Mouse (Mus musculus): ENCODE measurements around the gene Foxn2. TPM values are rescaled to one million over a fixed set of nuclear protein-coding genes. Genes with fewer than 3 reads are reported as not detected.
"Not testable (repeated sequence)": the region's sequence is repeated elsewhere in the genome, so short reads cannot be mapped to it uniquely, and the experiment has no call there.

Gene Foxn2
- polyA plus RNA-seq, 1 experiment from 2014 or later: 11.5 TPM

DNA sequence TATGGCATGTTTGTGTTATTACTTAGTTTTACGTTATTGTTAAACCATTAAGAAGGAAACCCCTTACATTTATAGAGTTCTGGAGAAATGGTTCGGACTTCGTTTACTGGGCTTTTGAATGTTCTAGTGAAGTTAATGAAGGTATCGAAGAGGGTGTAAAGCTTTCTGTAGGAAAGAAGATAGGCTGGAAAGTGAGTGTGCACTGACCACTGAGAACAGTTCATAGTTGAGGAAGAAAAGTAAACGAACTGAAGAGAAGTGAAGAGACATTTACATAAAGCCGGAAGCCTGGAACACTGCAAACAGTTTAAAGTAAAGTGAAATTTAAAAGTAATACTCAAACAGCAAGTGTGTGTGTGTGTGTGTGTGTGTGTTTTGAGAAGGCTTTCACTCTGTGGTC lies 2.1 kb downstream of the Foxn2 start:
- Histone ChIP-seq H3K27me3 (peaks cover 7% of the 10 kb centered on the region; the same call in 1 of the 2 replicates), H3K4me2 (0 out of 2 replicates have a peak overlapping the region, but pooled peaks have one; percentile 3), H3K9me3 (replicated peaks) (no peaks in the 10 kb centered on the region), H3K4me1 (peaks cover 11% of the 10 kb centered on the region), H3K27ac (no peak overlapping the region), H3K4me3 (no peak overlapping the region), H3K36me3 (ENCODE audit: poor library complexity, severe bottlenecking) (no peaks in the 10 kb centered on the region), H3K9ac (no peak overlapping the region)
- ATAC-seq: no peak
- WGBS: 78% methylated on average over 6 of the region's 6 CpGs

DNA sequence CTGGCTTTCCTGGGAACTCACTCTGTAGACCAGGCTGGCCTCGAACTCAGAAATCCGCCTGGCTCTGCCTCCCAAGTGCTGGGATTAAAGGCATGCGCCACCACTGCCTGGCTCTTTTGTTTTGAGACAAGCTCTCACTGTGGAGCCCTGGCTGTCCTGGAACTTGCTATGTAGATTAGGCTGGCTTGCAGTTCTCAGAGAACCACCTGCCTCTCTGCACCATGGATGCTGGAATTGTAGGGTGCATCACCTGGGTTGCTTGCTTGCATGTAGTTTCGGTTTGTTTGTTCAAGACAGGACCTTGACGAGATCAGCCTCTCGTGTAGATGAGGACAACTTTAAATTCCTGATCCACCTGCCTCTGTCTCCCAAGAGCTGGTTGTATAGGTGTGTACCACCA lies 2.7 kb downstream of the Foxn2 start:
- Histone ChIP-seq H3K36me3 (ENCODE audit: poor library complexity, severe bottlenecking) (no peaks in the 10 kb centered on the region), H3K27ac (no peak overlapping the region), H3K9ac (no peak overlapping the region), H3K9me3 (replicated peaks) (no peaks in the 10 kb centered on the region), H3K4me1 (peaks cover 12% of the 10 kb centered on the region), H3K27me3 (peaks cover 7% of the 10 kb centered on the region; the same call in 1 of the 2 replicates), H3K4me3 (no peak overlapping the region), H3K4me2 (0 out of 2 replicates have a peak overlapping the region, but pooled peaks have one; percentile 3)
- WGBS: 83% methylated on average over 6 of the region's 6 CpGs
- ATAC-seq: no peak

DNA sequence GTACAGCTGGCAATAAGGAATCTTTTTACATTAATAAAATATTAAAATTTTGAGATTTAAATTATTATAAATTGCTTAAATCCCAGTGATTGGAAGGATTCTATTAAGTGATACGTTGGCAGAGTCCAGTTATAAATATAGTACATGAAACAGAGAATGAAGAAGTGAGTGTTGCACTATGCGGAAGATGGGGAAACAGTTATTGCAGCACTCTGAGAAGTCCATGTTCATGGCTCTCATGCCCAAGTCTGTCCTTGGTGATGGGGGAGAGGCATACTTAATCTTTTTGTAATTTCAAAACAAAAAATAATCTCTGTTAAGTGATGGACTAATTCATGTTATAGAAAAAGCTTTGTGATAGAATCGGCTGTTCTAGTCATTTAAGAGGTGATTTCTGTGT lies 17.6 kb downstream of the Foxn2 start:
- no peaks in the 10 kb centered on the region for H3K4me1 ChIP-seq
- H3K9ac ChIP-seq: no peak overlapping the region
- 0 out of 2 replicates have a peak, but pooled peaks cover 6% of the 10 kb centered on the region for H3K36me3 ChIP-seq (ENCODE audit: poor library complexity, severe bottlenecking)
- ATAC-seq: no peak
- no peak overlapping the region for H3K27ac ChIP-seq
- H3K27me3 ChIP-seq: no peaks in the 10 kb centered on the region
- H3K9me3 ChIP-seq (replicated peaks): no peaks in the 10 kb centered on the region
- H3K4me3 ChIP-seq: no peak overlapping the region
- 98% methylated on average over 3 of the region's 3 CpGs for WGBS
- no peak overlapping the region for H3K4me2 ChIP-seq

GRCm38 (mm10) chr17:88459516-88459915 lies 19.0 kb downstream of the Foxn2 start:
- no peak for ATAC-seq
- H3K36me3 ChIP-seq (ENCODE audit: poor library complexity, severe bottlenecking): 0 out of 2 replicates have a peak, but pooled peaks cover 7% of the 10 kb centered on the region
- no peaks in the 10 kb centered on the region for H3K9me3 ChIP-seq (replicated peaks)
- H3K9ac ChIP-seq: no peak overlapping the region
- 77% methylated on average over 2 of the region's 2 CpGs for WGBS
- no peaks in the 10 kb centered on the region for H3K4me1 ChIP-seq
- H3K4me2 ChIP-seq: no peak overlapping the region
- H3K27me3 ChIP-seq: no peaks in the 10 kb centered on the region
- H3K27ac ChIP-seq: no peak overlapping the region
- no peak overlapping the region for H3K4me3 ChIP-seq

GRCm38 (mm10) chr17:88459916-88460901 lies 19.7 kb downstream of the Foxn2 start:
- Histone ChIP-seq H3K27me3 (no peaks in the 10 kb centered on the region), H3K4me2 (no peak overlapping the region), H3K4me3 (no peak overlapping the region), H3K27ac (no peak overlapping the region), H3K36me3 (ENCODE audit: poor library complexity, severe bottlenecking) (0 out of 2 replicates have a peak, but pooled peaks cover 7% of the 10 kb centered on the region), H3K9ac (no peak overlapping the region), H3K9me3 (replicated peaks) (no peaks in the 10 kb centered on the region), H3K4me1 (no peaks in the 10 kb centered on the region)
- no peak for ATAC-seq
- WGBS: 92% methylated on average over 7 of the region's 7 CpGs

DNA sequence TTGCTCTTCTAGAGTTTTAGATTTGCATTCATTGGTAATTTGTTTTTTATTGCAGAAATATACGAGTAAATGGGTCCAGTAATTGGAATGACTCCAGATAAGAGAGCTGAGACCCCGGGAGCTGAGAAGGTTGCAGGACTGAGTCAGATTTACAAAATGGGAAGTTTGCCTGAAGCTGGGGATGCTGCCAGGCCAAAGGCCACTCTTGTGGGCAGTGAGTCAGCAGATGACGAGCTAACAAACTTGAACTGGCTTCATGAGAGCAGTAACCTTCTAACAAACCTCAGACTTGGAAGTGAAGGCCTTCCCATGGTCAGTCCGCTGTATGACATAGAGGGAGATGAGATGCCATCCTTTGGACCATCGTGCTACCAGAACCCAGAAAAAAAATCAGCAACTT lies 22.1 kb downstream of the Foxn2 start:
- Histone ChIP-seq H3K4me1 (no peaks in the 10 kb centered on the region), H3K9me3 (replicated peaks) (no peaks in the 10 kb centered on the region), H3K4me3 (no peak overlapping the region), H3K36me3 (ENCODE audit: poor library complexity, severe bottlenecking) (0 out of 2 replicates have a peak, but pooled peaks cover 7% of the 10 kb centered on the region), H3K9ac (no peak overlapping the region), H3K27me3 (no peaks in the 10 kb centered on the region), H3K4me2 (no peak overlapping the region), H3K27ac (no peak overlapping the region)
- ATAC-seq: no peak
- WGBS: 88% methylated on average over 5 of the region's 5 CpGs

DNA sequence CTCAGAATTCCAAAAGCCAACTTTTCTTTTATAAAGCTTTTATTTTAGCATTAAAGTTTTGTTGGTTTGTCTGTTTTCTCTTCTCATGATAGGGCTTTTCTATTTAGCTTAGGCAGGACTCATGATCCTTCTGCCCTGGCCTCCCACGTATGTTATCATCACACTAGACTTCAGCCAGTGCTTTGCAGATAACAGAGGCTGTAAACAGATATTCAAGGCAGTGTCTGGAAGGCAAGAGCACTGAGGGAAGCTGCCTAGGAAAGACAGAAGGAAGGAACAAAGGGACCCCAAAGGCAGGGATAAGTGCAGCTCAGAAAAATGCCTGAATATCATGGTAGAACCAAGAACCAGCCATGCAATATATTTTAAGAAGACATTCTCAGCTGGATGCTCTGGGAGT lies 26.1 kb downstream of the Foxn2 start:
- no peaks in the 10 kb centered on the region for H3K27me3 ChIP-seq
- peaks cover 3% of the 10 kb centered on the region; the same call in 1 of the 2 replicates for H3K9me3 ChIP-seq (replicated peaks)
- no peak overlapping the region for H3K4me3 ChIP-seq
- H3K4me1 ChIP-seq: no peaks in the 10 kb centered on the region
- no peak overlapping the region for H3K27ac ChIP-seq
- 94% methylated on average over 1 of the region's 1 CpGs for WGBS
- no peak overlapping the region for H3K9ac ChIP-seq
- no peak for ATAC-seq
- peaks cover 24% of the 10 kb centered on the region for H3K36me3 ChIP-seq (ENCODE audit: poor library complexity, severe bottlenecking)
- no peak overlapping the region for H3K4me2 ChIP-seq

GRCm38 (mm10) chr17:88467696-88468095 lies 27.2 kb downstream of the Foxn2 start:
- H3K9me3 ChIP-seq (replicated peaks): peaks cover 3% of the 10 kb centered on the region; the same call in 1 of the 2 replicates
- H3K4me1 ChIP-seq: no peaks in the 10 kb centered on the region
- no peak overlapping the region for H3K9ac ChIP-seq
- H3K4me3 ChIP-seq: no peak overlapping the region
- ATAC-seq: no peak
- no peak overlapping the region for H3K27ac ChIP-seq
- 91% methylated on average over 6 of the region's 6 CpGs for WGBS
- peaks cover 23% of the 10 kb centered on the region for H3K36me3 ChIP-seq (ENCODE audit: poor library complexity, severe bottlenecking)
- H3K4me2 ChIP-seq: no peak overlapping the region
- H3K27me3 ChIP-seq: no peaks in the 10 kb centered on the region

- H3K9ac ChIP-seq; H3K27ac ChIP-seq; H3K4me1 ChIP-seq; H3K4me3 ChIP-seq; H3K27me3 ChIP-seq; H3K9me3 ChIP-seq (replicated peaks); ATAC-seq; H3K4me2 ChIP-seq: not testable (repeated sequence)
- H3K36me3 ChIP-seq (ENCODE audit: poor library complexity, severe bottlenecking): peaks cover 18% of the 10 kb centered on the region
- 97% methylated on average over 5 of the region's 5 CpGs for WGBS
Measured at GRCm38 (mm10) chr17:88468655-88469398, 28.3 kb downstream of the Foxn2 start.

DNA sequence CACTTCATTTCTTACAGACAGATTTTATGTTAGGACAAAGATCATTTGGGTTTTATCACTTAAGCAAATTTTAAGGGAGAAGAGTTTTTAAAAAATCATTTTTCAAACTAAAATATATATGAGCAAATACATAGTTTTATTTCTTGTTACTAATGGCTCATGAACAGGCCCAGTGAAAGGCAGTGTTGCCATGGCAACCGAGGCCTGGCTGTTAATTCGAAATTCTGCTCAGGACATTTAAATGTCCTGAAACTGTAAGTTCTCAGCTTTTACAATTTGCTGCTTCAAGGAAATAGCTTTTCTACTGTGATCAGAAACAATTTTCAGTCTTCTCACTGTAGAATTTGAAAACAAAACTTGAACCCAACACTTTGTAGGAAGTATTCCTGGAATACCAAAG lies 33.3 kb downstream of the Foxn2 start:
- ATAC-seq: no peak
- H3K9me3 ChIP-seq (replicated peaks): peaks cover 3% of the 10 kb centered on the region; the same call in 1 of the 2 replicates
- no peak overlapping the region for H3K27ac ChIP-seq
- no peak overlapping the region for H3K9ac ChIP-seq
- no peak overlapping the region for H3K4me2 ChIP-seq
- no peaks in the 10 kb centered on the region for H3K27me3 ChIP-seq
- H3K4me3 ChIP-seq: no peak overlapping the region
- 47% methylated on average over 2 of the region's 2 CpGs for WGBS
- peaks cover 3% of the 10 kb centered on the region; the same call in 1 of the 2 replicates for H3K4me1 ChIP-seq
- H3K36me3 ChIP-seq (ENCODE audit: poor library complexity, severe bottlenecking): peaks cover 25% of the 10 kb centered on the region

DNA sequence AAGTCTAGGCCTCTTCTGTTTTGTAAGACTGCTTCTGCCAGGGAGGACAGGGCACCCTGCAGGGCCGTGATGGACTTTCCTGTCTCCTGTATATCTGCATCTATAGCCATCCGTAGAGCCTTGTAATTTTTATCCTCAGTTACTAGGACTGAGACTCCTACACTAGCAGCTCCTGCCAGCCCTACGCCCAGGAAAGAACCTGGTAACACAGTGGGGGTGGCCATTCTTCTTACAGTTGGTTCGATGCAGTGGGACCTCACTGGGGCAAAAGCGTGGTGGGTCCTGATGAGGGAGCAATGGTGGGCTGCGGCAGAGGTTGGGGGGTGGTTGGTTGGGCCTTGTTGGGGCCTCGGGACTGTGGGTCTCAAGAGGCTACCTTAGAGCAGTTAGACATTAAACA lies 36.7 kb downstream of the Foxn2 start:
- Histone ChIP-seq H3K27me3 (no peaks in the 10 kb centered on the region), H3K4me3 (no peak overlapping the region), H3K36me3 (ENCODE audit: poor library complexity, severe bottlenecking) (peaks cover 7% of the 10 kb centered on the region; the same call in 1 of the 2 replicates), H3K9ac (no peak overlapping the region), H3K9me3 (replicated peaks) (no peaks in the 10 kb centered on the region), H3K4me2 (no peak overlapping the region), H3K4me1 (peaks cover 3% of the 10 kb centered on the region; the same call in 1 of the 2 replicates), H3K27ac (no peak overlapping the region)
- WGBS: 96% methylated on average over 7 of the region's 7 CpGs
- no peak for ATAC-seq

- peaks cover 7% of the 10 kb centered on the region; the same call in 1 of the 2 replicates for H3K36me3 ChIP-seq (ENCODE audit: poor library complexity, severe bottlenecking)
- no peak overlapping the region for H3K4me2 ChIP-seq
- no peak for ATAC-seq
- H3K9ac ChIP-seq: no peak overlapping the region
- H3K27ac ChIP-seq: no peak overlapping the region
- no peaks in the 10 kb centered on the region for H3K9me3 ChIP-seq (replicated peaks)
- no peaks in the 10 kb centered on the region for H3K27me3 ChIP-seq
- no peak overlapping the region for H3K4me3 ChIP-seq
- peaks cover 3% of the 10 kb centered on the region; the same call in 1 of the 2 replicates for H3K4me1 ChIP-seq
Measured at GRCm38 (mm10) chr17:88477699-88478098, 37.2 kb downstream of the Foxn2 start.

Data from forebrain, embryonic 13.5 days (tissue).